Mouse (Mus musculus): Measurements from ENCODE around the gene Kcnv2. TPM values are rescaled to one million over a fixed set of nuclear protein-coding genes. Genes with fewer than 3 reads are reported as not detected.
A peak's percentile ranks its signal among the peaks of the same experiment; 100 is the strongest.

The Kcnv2 gene
- total RNA-seq (2021), result under 1 TPM in 1 of 2 experiments, not detected in 1; 0.10 TPM
- long read RNA-seq, experiment 1, result 0 reads
- long read RNA-seq, experiment 2, result 0 reads

DNA sequence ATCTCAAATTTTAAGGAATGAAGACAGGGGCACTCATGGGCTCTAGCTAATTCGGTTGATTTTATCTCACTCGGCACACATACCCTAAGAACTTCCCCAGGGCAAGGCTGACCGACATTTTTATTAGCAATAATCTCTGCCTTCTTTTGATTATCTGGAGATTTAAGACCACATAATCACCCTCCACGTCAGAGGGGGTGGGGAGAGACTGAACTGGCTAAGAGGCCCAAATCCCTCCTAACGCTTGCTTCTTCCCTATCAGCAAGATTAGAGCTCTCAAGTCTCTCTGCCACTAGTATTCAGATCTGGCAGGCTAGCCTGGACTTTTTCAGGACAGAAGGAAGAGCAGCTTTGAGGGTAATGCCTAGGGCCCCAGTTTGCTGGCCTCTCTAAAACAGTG lies at the start of gene Kcnv2:
Gene Kcnv2, plus strand, starts transcription at position 308 of the 400 bp plus-strand sequence.
- no peak for DNase-seq

DNA sequence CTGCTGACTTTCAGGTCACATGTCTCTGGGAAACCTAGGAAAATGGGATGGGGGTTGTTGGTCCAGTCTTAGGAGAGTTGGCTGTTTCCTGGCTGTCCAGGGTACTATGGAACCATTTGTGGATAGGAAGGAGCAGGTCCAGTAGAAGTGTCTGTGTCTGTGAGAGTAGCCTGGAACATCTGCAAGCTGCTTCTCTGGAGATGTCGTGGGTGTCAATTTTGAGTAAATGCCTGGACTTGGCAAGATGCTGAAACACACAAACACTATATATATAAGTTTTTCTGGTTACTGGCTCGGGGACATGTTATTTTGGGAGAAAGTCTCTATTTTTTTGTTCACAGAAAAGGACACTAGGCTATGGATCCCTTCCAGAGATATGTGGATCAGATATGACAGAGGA lies 49.0 kb upstream of the Kcnv2 start:
- DNase-seq, result no peak

DNA sequence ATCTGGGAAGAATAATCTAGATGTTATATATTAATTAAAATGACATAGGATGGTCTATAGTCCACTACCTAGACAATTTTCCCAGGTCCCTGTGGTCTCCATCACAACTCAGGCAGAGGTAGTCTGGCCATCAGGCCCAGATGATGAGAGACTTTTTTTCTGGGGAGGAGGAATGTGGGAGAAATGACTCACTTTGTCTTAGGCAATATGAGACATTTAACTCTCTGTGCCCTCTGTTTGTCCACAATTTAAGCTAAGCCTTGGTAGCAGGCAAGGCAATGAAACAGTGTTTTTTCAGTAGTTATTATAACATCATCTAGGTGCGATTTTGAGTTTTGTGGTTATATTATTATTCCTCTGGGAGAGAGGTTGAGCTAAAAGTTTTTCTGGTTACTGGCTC lies 48.0 kb upstream of the Kcnv2 start:
- no peak for DNase-seq

DNA sequence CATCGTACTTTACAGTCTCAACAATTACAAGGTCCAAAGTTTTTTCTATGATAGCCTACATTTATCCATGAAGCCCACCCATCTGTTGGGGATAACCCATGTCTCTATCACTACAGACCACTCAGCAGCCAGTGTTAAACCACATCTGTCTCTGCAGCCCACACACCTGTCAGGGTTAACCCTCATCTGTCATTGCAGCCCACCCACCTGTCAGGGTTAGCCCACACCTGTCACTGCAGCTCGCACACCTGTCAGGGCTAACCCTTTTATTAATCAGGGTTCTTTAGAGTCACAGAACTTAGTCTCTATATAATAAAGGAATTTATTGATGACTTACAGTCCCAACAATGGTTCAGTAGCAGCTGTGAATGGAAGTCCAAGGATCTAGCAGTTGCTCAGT lies 43.2 kb upstream of the Kcnv2 start:
- DNase-seq, result no peak

DNA sequence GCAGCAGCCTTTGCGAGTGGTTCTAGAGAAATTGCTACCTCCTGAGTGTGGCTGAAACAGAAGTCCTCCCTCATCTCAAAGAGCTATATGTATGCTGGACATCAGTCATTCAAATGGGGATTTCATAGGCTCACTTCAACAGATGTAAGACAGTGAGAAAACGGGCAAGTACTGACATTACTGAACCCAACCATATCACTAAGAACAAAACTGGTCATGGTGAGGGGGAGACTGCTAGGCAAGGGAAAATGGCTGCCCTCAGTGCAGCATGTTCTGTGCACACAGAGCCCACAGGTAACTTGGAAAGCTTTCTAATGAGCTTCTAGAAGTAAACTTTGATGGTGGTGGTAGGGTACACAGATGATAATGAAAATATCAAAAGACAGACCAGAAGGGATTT lies 12.3 kb upstream of the Kcnv2 start:
- no peak for DNase-seq

DNA sequence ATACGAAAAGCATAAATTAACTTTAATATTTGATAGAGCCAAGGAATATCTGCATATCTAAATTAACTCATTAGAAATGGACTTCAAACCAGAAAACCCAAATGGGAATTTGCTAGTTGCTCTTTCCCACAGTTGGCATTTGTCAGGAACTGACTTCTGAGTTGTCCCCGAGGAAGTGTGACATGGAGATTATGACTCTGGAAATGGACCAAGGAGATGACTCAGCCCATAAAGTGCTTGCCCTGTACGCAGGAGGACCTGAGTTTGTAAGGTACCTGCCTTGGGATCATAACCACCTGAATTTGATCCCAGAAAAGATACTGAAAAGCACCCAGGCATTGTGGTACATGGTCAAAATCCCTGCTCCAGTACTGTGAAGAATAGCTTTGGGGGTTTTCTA lies 11.1 kb upstream of the Kcnv2 start:
- DNase-seq, result peak in 1 of 2 experiments; percentile 22

DNA sequence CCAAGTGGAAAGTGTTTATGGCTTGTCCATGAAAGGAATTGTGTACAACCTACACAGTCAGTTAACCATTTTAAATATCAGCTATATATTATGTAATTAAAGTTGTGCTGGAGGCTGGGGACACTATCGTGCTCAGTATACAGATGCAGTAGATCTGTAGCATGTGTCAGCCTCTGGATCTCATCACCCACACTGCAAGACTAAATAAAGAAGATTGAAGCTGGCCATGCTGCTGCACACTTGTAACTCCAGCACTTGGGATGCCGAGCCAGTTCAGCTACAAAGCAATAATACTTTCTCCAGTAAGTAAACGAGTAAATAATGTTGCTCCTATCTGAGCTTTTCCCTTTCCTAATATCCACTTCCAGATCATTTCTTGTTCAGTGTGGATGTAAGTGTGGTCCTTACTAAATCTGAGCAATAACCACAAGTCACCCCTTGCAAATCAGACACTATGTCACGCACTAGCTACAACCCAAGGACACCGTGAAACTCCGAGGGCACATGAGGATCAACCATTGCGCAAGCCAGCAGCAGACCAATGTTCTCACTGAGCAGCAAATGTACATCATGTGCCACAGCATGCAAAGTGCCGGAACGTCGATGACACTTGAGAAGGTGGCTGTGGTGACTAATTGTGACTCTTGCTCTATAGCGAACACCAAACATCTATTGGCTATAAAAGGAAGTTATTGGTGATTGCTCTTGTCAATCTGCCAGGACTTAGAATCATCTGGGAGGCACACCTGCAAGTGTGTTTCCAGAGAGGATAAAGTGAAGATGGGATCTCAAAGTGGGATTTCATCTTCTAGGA lies 9.9 kb upstream of the Kcnv2 start:
- DNase-seq, result peak; percentile 78 to 81

DNA sequence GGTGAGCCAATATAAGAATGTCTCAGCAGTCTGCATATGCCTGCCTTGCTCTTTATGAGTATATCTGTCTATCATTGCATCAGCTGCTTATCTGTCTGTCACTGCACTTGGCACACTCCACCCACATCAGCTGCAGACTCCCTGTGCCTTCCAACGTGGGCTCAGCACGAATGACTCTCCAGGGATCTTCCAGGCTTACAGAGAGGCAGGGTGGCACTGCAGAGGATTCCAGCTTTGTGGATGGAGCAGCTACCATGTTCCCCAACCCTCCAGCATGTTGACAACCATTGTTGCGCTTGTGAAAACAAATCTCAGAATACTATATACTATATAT lies 9.3 kb upstream of the Kcnv2 start:
- no peak for DNase-seq

DNA sequence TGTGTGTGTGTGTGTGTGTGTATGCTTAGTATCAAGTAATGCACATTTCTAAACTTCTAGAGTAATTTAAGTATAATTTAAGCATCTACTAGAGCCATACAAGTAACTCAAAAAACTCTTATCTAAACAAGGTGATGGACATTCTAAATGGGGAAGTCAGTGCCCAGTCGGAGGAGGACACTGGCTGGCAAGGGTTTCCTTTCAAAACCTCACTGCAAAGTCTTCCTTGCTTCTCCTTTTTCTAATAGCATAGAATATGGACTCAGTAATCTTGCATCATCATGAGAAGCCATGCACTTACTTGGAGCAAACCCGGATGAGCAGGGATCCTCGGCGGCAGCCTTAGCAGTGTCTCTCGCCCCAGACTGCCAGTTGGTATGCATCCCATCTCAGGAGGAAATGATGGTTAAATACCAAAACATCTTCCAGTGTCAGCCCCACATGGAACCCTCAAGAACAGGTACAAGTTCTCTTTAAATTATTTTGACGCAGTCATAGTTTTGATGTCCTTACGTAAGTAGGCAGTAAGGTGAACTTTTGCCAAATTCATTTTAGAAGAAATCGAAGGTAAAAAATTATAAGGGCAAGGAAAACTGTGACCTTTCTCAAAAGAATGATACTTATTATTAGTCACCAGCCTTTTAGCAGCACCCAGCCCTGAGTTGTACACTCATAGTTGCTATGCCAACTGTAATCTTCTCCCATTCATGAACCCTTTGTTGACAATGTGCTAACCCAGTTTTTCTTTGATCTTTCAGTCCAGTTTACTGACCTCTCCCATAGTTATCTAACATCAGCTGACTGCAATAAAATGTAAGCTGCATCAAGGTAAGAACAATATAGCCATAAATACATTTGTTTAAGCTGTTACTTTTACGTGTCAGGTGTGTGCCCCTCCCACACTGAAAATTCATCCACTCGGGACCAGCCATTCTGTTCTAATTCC lies 5.8 kb upstream of the Kcnv2 start:
- no peak for DNase-seq

DNA sequence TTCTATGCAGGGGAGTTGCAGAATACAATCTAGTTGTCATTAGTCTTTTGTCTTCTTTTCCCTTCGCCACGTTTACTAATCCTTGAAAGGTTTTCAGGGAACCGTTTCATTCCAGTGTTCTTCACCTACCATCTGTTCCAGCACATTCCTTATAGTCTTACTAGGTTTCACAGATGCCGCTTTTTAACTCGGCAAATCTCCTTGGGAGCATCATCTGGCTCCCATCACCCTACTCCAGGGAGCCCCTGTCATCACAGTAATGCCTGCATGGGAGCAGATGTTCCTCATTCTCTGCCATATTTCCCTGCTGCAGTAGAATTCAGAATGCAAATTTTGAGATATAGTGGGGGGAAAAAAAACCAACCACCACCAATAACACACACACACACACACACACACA lies 5.1 kb upstream of the Kcnv2 start:
- no peak for DNase-seq

DNA sequence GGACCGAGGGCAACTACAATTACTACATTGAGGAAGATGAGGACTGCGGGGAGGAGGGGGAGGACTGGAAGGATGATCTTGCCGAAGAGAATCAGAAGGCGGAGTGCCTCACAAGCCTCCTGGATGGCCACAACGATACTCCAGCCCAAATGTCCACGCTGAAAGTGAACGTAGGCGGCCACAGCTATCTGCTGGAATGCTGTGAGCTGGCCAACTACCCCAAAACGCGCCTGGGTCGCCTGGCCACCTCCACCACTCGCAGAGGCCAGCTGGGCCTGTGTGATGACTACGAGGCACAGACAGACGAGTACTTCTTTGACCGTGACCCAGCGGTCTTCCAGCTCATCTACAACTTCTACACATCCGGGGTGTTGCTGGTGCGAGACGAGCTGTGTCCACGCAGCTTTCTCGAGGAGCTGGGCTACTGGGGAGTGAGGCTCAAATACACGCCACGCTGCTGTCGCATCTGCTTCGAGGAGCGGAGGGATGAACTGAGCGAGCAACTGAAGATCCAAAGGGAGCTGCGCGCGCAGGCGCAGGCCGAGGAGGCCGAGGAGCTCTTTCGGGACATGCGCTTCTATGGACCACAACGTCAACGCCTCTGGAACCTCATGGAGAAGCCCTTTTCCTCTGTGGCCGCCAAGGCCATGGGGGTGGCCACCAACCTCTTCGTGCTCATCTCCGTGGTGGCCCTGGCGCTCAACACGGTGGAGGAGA lies 681 bp downstream of the Kcnv2 start:
- no peak for DNase-seq

DNA sequence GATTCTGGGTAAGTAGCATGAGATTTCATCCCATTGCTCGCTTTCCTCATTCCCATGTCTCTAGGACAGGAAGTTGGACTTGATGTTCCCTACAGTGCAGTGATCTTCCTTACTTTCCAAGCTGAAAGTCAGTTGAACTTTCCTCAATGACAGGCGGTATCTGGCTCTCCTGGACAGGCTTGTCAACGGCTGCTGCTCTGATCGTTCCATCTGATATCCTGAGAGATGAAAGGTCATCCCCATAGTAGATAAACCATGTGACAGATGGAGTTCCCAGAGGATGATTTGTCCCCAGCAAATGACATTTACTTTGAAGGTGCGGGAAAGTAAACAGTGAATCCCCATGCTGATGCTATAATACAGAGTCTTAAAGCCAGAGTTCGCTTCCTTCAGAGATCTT lies 3.2 kb downstream of the Kcnv2 start:
- no peak for DNase-seq

DNA sequence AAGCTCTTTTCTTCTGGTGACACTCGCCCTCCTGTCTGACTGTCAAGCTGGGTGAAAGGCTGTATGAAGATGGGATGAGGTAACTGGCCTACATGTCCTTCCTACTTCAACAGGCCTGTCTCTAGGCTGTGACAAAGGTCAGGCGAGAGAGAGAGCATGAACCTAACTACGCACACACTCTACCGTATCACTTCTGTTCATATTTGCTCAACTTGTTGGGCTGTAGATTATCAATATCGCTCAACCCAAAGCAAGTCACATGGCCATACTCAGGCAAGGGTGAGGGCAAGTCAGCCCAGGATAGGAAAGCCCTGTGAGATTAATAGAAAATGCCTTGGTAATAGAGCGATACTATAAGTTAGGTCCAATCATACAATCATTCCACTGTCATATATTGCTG lies 5.2 kb downstream of the Kcnv2 start:
- no peak for DNase-seq

DNA sequence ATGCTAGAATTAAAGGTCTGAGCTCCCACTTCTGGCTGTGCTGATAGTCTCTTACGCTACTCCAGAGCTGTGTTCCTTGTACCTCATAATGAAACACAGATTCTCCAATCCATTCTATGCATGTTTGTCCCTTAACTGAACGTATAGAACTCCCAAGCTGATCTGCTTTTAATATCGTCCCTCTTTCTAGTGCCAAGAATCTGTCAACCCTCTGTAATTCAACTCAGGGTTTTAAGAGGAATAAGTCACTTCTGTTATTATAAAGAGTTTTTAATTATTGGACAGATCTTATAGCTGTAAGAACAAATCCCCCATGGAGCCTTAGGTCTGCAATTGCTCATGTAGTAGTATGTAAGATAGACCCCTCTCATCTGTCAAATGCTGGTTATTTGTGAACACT lies 5.8 kb downstream of the Kcnv2 start:
- DNase-seq, result no peak

DNA sequence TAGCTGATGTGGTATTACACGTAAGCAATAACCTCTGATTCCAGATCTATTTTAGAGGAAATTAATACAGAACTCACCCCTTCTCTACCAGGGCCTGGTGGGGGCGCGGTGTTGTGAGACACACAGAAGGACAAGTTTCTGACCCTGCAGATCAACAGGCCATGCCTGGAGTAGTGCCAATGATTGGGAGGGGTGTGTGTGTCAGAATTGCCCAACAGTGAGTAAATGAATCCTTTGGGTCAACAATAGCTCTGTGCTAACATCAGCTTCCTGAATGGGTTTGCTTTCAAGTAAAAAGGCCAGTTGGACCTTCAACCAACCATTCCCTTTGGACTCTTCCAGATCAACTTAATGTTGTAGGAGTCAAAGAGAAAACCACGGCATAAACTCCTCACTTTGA lies 6.3 kb downstream of the Kcnv2 start:
- peak; percentile 49 to 64 for DNase-seq

DNA sequence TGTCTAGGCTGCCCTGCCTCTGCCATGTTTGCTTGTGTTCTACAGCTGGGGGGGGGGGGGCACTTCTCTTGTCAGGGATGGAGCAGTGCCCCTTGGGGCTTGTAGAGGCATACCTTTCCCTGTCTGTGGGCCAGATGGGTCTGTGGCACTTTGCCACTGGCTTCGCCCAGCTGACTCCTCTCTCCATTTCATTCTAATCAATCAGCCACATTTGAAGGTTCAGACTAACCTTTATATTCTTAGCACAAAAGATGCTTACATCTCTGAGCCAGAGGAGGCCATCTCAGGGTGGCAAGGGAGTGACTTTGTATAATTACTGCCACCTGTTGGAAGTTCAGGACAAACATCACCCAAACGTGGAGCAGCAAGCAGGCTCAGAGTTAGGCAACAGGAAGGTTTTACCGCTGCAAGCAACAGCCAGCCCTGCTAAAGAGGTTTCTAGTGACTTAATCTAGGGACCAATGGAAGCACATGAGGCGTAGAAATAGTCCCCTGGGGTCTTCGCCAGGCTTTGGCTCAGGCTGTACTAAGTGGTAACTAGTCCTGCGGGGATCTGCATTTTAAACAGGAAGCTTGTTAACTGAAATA lies 9.9 kb downstream of the Kcnv2 start:
- no peak for DNase-seq

DNA sequence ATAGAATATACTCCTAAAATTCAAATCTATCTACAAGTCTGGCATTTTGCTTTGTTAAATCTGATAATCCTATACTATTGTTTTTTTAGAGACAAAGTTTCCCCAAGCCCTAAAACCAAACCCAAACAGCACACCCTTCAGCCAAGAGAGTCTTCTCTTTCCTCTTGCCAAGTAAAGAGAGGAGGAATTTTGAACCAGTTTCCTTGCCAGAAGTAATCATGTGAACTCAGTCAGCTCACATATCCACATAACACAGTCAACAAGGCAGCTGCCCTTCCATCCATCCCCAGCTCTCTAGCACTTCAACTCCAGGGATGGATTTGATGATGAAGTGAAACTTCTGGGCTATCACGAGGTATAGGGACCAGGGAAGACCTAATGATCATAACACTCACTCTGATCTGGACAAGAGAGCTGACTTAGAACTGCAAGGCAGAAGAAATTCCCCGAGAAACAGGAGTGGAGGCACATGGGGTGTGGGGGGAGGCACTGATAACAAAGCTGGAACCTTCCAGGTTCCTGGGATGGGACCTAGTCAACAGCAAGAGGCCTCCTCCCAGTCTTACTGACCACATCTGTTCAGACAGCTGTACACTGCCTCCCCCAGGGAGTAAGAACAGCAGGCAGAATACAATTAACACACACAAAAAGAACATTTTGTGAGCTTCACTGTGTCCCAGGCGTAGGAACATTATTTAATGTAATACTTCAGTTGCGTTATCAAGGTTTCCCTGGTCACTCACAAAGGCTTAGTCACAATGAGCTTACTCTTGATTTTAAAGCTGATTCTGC lies 13.9 kb downstream of the Kcnv2 start:
- no peak for DNase-seq

DNA sequence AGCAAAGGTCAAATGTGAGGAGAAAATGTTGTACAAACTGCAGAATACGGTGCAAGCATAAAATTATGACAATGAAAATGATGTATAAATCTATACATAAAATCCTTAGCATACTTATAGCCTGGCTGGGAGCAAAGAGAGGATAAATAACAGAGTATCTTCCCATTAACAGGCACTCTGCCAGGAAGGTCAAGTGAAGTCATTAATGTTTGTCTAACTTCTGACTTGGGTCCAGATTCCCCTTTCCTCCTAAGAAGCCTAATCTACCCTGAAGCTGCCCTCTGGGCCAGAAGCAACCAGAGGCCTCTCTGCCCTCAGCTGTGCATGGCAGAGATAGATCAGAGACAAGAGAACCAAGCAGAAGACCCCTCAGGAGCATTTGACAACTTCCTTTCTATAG lies 24.1 kb downstream of the Kcnv2 start:
- DNase-seq, result no peak

DNA sequence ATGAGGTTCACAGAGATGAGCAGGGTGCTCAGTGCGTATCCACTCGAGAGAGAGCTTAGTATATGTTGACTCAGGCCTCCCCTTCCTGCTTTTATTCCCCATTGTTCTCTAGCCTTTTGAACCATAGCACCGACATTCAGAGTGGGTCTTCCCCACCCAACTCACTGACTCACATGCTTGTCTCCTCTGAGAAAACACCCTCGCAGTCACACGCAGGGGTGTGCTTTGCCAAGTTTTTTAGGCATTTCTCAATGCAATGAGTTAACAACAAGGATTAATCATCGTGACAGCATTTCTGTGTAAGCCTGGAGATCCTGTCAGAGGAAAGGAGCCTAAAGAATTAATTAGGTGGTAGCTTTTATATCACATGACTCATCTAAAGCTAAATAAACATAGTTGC lies 29.3 kb downstream of the Kcnv2 start:
- peak; percentile 10 to 19 for DNase-seq

DNA sequence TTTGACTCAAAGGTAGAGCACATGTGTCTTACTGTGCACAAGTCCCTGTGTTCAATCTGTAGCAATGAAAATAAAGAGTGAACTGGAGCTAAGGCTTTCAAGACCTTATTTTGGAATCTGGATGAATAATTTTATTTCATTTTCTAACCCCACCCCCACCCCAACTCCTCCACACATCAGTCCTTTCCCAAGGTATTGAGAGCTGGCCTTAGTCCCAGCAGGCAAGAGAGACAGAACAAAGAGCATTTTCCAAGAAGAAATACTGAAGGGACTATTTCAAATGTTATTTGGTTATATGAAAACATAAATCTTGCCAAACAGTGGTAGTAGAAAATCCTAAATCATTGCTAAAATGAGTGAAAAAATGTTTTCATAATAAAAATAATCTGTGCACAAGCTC lies 38.0 kb downstream of the Kcnv2 start:
- DNase-seq, result no peak

DNA sequence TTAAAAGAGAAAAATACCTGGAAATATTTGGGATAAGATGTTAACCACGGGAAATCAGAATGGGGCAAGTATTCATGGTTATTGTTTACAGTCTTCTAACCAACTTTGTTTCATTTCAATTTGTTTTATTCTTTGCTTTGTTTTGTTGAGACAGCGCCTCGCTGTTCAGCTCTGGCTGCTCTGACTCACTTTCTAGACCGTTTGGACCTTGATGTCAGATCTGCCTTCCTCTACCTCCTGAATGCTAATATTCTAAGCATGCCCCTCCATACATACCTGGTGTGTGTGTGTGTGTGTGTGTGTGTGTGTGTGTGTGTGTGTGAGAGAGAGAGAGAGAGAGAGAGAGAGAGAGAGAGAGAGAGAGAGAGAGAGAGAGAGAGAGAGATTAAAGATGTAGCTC lies 41.5 kb downstream of the Kcnv2 start:
- DNase-seq, result peak in 1 of 2 experiments; percentile 31
